Mouse (Mus musculus) hindbrain, embryonic 14.5 days (tissue): ENCODE measurements around the gene Tuba3a. TPM values are rescaled to one million over a fixed set of nuclear protein-coding genes. Genes with fewer than 3 reads are reported as not detected.
"Not testable (repeated sequence)": the region's sequence is repeated elsewhere in the genome, so short reads cannot be mapped to it uniquely, and the experiment has no call there.

Experiments used
- ATAC-seq: fragments of 200-750 bp; cut with Nextera tagmentation; 2 replicates; pipeline ENCODE4 v1.8.0; 2017; ENCODE audit warnings: moderate number of reproducible peaks, mild to moderate bottlenecking, moderate TSS enrichment, moderate library complexity; ENCODE audit not compliant: low FRiP score
- DNase-seq: peaks from one replicate; pipeline ENCODE4 v3.0.0-alpha.2; 2015; ENCODE audit warnings: low spot score
- H3K27ac ChIP-seq: fragments of 300-500 bp; sonication (generic); 2 replicates; pipeline ENCODE4 v1.5.1; 2014; ENCODE audit warnings: mild to moderate bottlenecking, moderate library complexity
- H3K27me3 ChIP-seq: fragments of 300-500 bp; sonication (generic); 2 replicates; pipeline ENCODE4 v1.6.1; 2014; ENCODE audit warnings: mild to moderate bottlenecking, low read length, mixed read lengths; ENCODE audit not compliant: control insufficient read depth, insufficient read depth
- H3K36me3 ChIP-seq: fragments of 300-500 bp; sonication (generic); replicated peaks from 2 replicates; pipeline ENCODE4 v1.6.1; 2014; ENCODE audit not compliant: control insufficient read depth, insufficient read depth
- H3K4me1 ChIP-seq: fragments of 300-500 bp; sonication (generic); replicated peaks from 2 replicates; pipeline ENCODE4 v1.6.1; 2014; ENCODE audit warnings: antibody characterized with exemption, low read length, mixed read lengths; ENCODE audit not compliant: control insufficient read depth, insufficient read depth
- H3K4me2 ChIP-seq: fragments of 300-500 bp; sonication (generic); replicated peaks from 2 replicates; pipeline ENCODE4 v1.6.1; 2014; ENCODE audit warnings: mild to moderate bottlenecking, moderate library complexity
- H3K4me3 ChIP-seq: fragments of 300-500 bp; sonication (generic); replicated peaks from 2 replicates; pipeline ENCODE4 v1.5.1; 2014; ENCODE audit warnings: mild to moderate bottlenecking, low read length
- H3K9ac ChIP-seq: fragments of 300-500 bp; sonication (generic); 2 replicates; pipeline ENCODE4 v1.6.1; 2014
- H3K9me3 ChIP-seq: fragments of 300-500 bp; sonication (generic); 2 replicates; pipeline ENCODE4 v1.6.1; 2016; ENCODE audit warnings: low read length; ENCODE audit not compliant: control insufficient read depth
- WGBS: fragments of 180-500 bp; shearing (Covaris S2); extraction: QIAGEN DNeasy Blood & Tissue Kit; methylation state at CpG from one replicate; pipeline ENCODE4 v1.1.7; 2014; 5-methylcytosine and 5-hydroxymethylcytosine counted together
- polyA plus RNA-seq: library from polyadenylated mRNA; unstranded; fragments of >200 nt; fragmentation: Nextera tagmentation; extraction: Ambion mirVana; gene quantifications from 2 replicates; pipeline ENCODE4 v1.2.1, GENCODE M21; 2014

Gene Tuba3a
- polyA plus RNA-seq, 1 experiment from 2014 or later: not detected

GRCm38 (mm10) chr6:125272228-125272785 is 13.5 kb downstream of the Tuba3a start:
- no peak overlapping the region for H3K4me3 ChIP-seq
- no peaks in the 10 kb centered on the region for H3K27me3 ChIP-seq
- H3K9ac ChIP-seq: no peak overlapping the region
- H3K9me3 ChIP-seq: no peaks in the 10 kb centered on the region
- no peak for DNase-seq
- H3K27ac ChIP-seq: no peak overlapping the region
- no peaks in the 10 kb centered on the region for H3K4me1 ChIP-seq
- no peaks in the 10 kb centered on the region for H3K36me3 ChIP-seq
- ATAC-seq: no peak
- no peak overlapping the region for H3K4me2 ChIP-seq
- WGBS: 78% methylated on average over 10 of the region's 10 CpGs

DNA sequence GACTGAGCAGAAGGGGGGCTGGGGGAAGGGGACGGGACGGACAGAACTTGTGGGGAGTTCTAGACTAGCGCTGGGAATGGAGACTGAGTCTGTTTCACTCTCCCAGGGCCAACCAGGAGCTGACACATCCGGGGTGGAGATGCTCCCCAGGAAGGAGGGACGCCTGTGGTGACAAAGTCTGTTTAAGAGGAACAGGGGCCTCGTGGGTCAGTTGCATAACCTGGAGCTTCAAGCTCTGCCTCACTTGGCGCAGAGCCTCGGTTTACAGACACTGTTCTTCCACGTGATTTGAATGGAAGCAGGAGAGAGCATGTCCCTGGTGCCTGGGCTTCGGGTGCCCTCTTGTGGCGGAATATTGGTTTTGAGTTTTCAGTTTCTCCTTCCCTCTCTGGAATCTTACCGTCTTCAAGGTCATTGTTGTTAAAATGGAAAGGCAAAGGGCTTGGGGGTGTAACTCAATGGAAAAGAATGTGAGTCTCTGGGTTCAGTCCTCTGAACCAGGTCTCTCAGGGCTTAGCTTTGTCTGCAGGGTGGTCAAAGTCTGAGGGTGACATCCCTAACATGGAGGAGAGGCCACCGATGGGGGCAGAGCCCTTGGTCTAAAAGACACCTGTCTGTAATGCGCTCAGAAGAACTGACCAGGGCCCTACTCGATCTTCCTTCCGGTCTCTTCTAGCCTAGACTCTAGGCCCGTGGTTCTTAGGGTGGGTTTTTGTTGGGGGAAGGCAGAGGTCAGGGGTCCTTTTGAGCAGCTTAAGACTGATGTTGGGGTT is 14.2 kb downstream of the Tuba3a start:
- peak overlapping the region; percentile 26 for H3K4me2 ChIP-seq

DNA sequence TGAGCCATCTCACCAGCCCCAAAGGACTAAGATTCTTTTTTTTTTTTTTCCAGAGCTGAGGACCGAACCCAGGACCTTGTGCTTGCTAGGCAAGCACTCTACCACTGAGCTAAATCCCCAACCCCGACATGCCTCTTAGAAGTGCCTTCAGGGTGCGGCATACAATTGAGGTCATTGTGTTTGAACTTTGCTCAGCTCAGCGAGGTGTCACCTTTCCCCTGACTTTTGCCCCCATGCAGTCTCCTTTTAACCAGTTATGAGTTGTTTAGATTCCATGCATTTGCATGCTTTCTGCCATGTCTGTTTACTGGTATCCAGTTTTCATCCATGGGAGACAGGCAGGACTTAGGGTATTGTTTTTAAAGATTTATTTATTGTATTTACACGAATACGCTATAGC is 17.0 kb downstream of the Tuba3a start:
- DNase-seq (no peak), ATAC-seq (no peak)
- no peak overlapping the region for H3K9ac ChIP-seq
- 46% methylated on average over 6 of the region's 6 CpGs for WGBS
- no peak overlapping the region for H3K4me3 ChIP-seq
- H3K4me2 ChIP-seq: no peak overlapping the region
- no peaks in the 10 kb centered on the region for H3K36me3 ChIP-seq
- H3K9me3 ChIP-seq: no peaks in the 10 kb centered on the region
- H3K27ac ChIP-seq: no peak overlapping the region
- no peaks in the 10 kb centered on the region for H3K27me3 ChIP-seq
- H3K4me1 ChIP-seq: no peaks in the 10 kb centered on the region

More for the DNA sequence above, 14.2 kb downstream of the Tuba3a start:
- peak; percentile 78 for ATAC-seq
- 19% methylated on average over 17 of the region's 17 CpGs for WGBS
- Histone ChIP-seq H3K4me3 (no peak overlapping the region), H3K9ac (no peak overlapping the region), H3K4me1 (no peaks in the 10 kb centered on the region), H3K9me3 (no peaks in the 10 kb centered on the region), H3K27ac (no peak overlapping the region), H3K27me3 (no peaks in the 10 kb centered on the region), H3K36me3 (no peaks in the 10 kb centered on the region)
- peak; percentile 91 for DNase-seq

DNA sequence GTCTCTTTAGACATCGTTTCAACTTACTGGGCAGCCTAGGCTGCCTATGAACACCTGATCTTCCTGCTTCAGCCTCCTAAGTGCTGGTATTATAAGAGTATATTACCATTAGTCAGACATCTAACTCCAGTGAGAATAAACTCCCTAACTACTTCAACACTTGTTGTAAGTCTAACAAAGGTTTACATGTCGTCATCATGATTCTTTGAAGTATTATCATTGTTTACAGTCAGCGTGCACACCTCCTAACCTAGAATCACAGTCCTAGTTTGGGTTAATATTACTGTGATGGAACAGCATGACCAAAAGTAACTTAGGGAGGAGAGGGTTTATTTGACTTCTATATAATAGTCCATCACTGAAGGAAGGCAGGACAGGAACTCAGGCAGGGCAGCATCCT is 18.4 kb downstream of the Tuba3a start:
- WGBS: 75% methylated on average over 3 of the region's 3 CpGs
- Histone ChIP-seq H3K9me3 (no peaks in the 10 kb centered on the region), H3K4me1 (no peaks in the 10 kb centered on the region), H3K4me2 (no peak overlapping the region), H3K36me3 (no peaks in the 10 kb centered on the region), H3K27ac (no peak overlapping the region), H3K27me3 (no peaks in the 10 kb centered on the region), H3K9ac (no peak overlapping the region), H3K4me3 (no peak overlapping the region)
- DNase-seq (no peak), ATAC-seq (no peak)

DNA sequence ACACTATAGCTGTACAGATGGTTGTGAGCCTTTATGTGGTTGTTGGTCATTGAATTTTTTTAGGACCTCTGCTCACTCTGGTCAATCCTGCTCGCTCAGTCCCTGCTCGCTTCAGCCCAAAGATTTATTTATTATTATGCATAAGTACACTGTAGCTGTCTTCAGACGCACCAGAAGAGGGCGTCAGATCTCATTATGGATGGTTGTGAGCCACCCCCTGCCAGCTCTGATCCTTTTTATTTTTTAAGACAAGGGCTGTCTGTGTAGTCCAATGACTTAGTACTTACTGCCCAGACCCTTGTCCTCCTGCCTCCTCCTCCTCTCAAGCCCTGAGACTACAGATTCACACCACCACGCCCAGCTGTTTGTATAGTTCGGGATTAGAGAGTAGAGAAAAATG is 19.2 kb downstream of the Tuba3a start:
- WGBS: 69% methylated on average over 6 of the region's 6 CpGs

GRCm38 (mm10) chr6:125266091-125266490 is 19.8 kb downstream of the Tuba3a start:
- DNase-seq: no peak
- H3K36me3 ChIP-seq: no peaks in the 10 kb centered on the region
- H3K9ac ChIP-seq: no peak overlapping the region
- H3K4me2 ChIP-seq: no peak overlapping the region
- ATAC-seq: no peak
- H3K27ac ChIP-seq: no peak overlapping the region
- no peaks in the 10 kb centered on the region for H3K4me1 ChIP-seq
- 79% methylated on average over 13 of the region's 13 CpGs for WGBS
- H3K9me3 ChIP-seq: no peaks in the 10 kb centered on the region
- H3K27me3 ChIP-seq: no peaks in the 10 kb centered on the region
- no peak overlapping the region for H3K4me3 ChIP-seq

More for the DNA sequence above, 19.2 kb downstream of the Tuba3a start:
- DNase-seq, H3K4me1 ChIP-seq, H3K36me3 ChIP-seq, H3K9ac ChIP-seq, ATAC-seq, H3K27ac ChIP-seq, H3K27me3 ChIP-seq, H3K4me3 ChIP-seq, H3K4me2 ChIP-seq, H3K9me3 ChIP-seq: not testable (repeated sequence)

GRCm38 (mm10) chr6:125265239-125265638 is 20.6 kb downstream of the Tuba3a start:
- Histone ChIP-seq H3K4me2 (no peak overlapping the region), H3K36me3 (no peaks in the 10 kb centered on the region), H3K4me3 (no peak overlapping the region), H3K27ac (no peak overlapping the region), H3K9ac (no peak overlapping the region), H3K4me1 (no peaks in the 10 kb centered on the region), H3K9me3 (no peaks in the 10 kb centered on the region), H3K27me3 (no peaks in the 10 kb centered on the region)
- DNase-seq: no peak
- 55% methylated on average over 10 of the region's 10 CpGs for WGBS
- ATAC-seq: no peak

DNA sequence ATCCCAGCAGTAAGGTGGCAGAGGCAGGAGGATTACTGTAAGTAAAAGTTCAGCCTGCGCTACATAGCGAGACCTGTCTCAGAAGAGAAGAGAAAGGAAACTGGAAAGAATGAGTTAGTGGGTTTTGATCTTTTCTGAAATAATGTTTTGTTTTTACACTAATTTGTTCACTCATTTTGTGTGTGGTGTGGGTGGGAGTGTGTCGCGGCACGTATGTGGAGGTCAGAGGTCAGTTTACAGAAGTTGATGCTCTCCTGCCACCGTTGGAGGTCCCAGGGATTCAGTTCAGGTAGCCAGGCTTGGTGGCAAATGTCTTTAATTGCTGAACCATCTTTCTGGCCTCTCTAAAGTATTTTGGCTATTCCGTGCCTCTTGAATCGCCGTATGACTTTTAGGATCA is 21.6 kb downstream of the Tuba3a start:
- WGBS: 87% methylated on average over 9 of the region's 9 CpGs

GRCm38 (mm10) chr6:125260006-125260555 is 25.8 kb downstream of the Tuba3a start:
- Histone ChIP-seq H3K9ac (no peak overlapping the region), H3K4me2 (no peak overlapping the region), H3K4me3 (no peak overlapping the region), H3K27ac (no peak overlapping the region), H3K9me3 (no peaks in the 10 kb centered on the region), H3K36me3 (no peaks in the 10 kb centered on the region), H3K27me3 (no peaks in the 10 kb centered on the region), H3K4me1 (no peaks in the 10 kb centered on the region)
- WGBS: 84% methylated on average over 10 of the region's 10 CpGs
- ATAC-seq (no peak), DNase-seq (no peak)

More for the DNA sequence above, 21.6 kb downstream of the Tuba3a start:
- H3K4me1 ChIP-seq: no peaks in the 10 kb centered on the region
- H3K4me2 ChIP-seq: no peak overlapping the region
- DNase-seq (no peak), ATAC-seq (no peak)
- no peak overlapping the region for H3K9ac ChIP-seq
- no peak overlapping the region for H3K27ac ChIP-seq
- H3K9me3 ChIP-seq: no peaks in the 10 kb centered on the region
- H3K36me3 ChIP-seq: no peaks in the 10 kb centered on the region
- H3K27me3 ChIP-seq: no peaks in the 10 kb centered on the region
- no peak overlapping the region for H3K4me3 ChIP-seq
